Mouse (Mus musculus): ENCODE measurements around the gene Ldlrad2. TPM values are rescaled to one million over a fixed set of nuclear protein-coding genes. Genes with fewer than 3 reads are reported as not detected.
"Not testable (repeated sequence)": the region's sequence is repeated elsewhere in the genome, so short reads cannot be mapped to it uniquely, and the experiment has no call there.

Ldlrad2 gene
- total RNA-seq (2022) = not detected

DNA sequence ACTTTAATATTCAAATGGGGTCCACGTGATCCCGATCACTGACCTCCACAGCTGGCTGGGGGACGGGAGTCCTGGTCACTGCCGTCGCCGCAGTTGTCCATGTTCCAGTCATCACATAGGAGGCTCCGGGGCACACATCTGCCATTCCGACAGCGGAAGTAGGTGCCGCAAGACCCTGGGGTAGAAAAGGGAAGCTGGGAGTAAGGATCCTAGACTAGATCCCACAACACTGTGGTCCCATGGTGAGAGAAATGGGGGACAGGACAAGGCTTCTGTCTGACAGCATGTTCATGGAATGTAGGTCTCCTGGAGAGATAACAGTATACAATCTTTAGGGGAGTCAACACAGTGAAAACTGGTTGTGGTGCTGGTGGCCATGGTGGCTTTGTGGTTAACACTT is at the start of gene Ldlrad2:
Ldlrad2 (minus strand) TSS at position 101 of the 400 bp plus-strand sequence.
- no peak for DNase-seq (ENCODE audit: low spot score in 2 of 2)

DNA sequence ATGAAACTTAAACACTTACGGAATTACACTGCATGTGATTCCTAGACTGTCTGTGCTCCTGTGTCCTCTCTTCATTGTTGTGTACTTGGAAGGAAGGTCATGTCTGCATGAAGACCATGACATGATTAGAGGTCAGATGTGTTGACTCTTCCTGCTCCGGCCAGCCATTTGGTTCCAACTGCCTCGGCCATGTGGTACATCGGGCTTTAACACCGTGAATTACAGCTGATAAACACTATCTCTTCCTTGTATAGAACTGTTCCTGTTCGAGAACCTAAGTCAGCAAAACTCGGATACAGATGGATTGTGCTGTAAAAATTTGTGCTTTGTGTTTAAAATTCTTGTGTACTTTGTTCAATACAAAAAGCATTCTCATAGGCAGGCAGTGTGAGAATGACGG is 48.5 kb upstream of the Ldlrad2 start:
- DNase-seq (ENCODE audit: low spot score in 2 of 2) = no peak

DNA sequence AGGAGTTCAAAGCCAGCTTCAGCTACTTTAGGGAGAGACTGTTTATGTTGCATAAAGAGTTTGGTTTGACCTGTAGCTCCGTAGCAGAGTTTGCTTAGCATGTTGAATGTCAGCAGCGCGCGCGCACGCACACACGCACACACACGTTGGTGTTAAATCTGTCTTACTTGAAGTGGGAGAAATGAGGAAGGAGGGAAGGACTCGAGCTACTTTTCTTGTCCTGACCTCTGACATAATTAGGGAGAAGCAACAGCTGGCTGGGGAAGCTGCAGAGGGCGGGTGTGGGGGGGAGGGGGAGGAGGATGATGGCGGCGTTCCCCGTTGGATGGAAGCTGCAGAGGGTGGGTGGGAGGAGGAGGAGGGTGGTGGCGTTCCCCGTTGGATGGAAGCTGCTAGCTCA is 35.9 kb upstream of the Ldlrad2 start:
- no peak for DNase-seq (ENCODE audit: low spot score in 2 of 2)

DNA sequence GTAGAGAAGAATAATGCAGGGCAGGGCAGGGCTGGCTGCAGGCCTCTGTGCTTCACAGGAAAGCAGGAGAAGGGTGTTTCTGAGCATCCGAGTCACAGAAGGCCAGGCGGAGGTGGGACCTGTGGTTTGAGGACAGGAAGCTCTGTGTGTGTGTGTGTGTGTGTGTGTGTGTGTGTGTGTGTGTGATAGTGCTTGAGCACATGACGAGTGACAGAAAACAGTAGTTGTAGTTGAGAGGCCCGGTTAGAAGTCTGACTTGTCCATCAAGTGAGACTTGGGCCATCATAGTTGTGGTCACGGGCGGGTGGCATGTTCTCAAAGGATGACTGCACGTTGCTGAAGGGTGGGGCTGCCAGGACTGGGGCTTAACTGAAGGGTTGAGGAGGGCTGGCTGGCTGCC is 35.3 kb upstream of the Ldlrad2 start:
- no peak for DNase-seq (ENCODE audit: low spot score in 2 of 2)

DNA sequence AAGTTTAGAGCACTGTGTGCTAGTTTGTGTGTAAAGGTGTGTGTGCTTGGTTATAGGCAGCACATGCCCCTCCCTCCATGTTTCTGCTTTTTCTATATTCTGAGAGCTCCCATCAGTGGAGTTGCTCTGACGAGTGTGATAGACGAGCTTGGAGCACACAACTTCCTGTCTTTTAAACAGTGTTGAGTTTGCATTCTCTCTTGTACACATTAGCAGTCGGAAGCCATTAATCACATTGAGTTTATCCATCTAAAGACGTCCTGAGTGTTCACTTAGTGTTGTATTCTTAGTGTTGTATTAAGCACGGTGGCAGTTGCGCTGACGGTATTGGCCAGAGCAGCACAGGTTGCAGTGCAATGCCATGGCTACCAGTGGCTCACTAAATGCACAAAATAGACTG is 34.9 kb upstream of the Ldlrad2 start:
- no peak for DNase-seq (ENCODE audit: low spot score in 2 of 2)

DNA sequence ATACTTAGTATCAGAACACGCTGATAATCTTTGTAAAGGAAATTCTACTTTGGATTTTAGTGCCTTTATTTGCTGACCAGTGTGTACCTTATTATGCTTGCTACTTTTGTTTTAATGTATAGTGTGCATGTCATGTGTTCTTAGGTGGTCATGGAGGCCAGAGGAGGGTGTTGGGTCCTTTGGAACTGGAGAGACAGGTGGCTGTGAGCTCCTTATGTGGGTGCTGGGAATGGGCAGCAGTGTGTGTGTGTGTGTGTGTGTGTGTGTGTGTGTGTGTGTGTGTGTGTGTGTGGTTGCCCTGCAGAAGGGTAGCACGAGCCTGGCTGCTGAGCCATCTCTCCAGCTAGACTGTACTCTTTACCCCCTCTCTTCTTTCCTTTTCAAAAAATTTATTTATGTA is 32.7 kb upstream of the Ldlrad2 start:
- no peak for DNase-seq (ENCODE audit: low spot score in 2 of 2)

DNA sequence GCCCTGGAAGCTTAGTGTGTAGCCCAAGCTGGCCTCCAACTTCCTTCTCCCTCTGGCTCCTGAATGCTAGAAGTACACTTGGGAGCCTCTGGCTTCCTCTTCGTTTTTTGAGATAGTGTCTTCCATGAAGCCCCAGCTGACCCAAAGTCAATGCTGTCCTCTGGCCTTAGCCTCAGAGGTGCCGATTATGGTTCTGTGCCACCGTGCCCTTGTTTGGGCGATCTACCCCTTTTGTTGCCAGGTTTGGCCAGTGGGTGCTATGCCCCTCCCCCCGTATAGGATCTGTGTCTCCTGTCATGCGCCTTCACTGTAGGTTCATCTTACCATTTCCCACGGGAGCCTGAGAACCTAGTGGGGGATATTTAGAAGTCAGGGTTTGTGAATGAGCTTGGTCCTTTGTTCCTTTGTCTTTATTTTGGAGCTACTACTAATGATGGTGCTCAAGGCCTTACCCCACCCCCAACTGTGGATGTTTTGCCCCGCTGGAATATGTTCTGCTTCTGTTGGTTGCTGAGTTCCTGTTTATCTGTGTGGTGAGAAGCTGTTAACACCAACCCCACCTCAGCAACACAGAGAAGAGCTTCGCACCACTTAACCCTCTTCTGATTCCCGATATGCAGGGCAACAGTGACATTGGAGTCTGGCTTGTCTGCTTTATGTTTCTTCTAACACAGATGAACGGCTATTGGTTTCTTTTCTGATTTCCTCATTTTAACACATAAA is 29.2 kb upstream of the Ldlrad2 start:
- no peak for DNase-seq (ENCODE audit: low spot score in 2 of 2)

DNA sequence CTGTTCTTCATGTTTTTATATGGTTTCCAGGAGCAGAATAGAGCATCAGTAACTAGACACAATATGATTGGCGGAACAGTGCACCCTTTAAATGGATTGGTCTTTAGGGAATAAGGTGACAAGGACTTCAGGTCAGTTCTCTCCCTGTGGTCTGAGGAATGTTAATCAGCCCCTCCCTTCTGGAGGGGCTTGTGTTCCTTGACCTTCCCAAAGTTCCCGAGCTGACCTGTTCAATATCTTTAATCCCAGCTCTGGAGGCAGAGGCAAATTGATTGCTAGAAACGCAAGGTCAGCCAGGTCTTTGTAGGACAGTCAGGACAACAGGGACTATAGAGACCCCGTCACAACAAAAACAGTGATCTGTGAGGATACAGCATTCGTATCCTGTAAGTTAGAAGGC is 24.2 kb upstream of the Ldlrad2 start:
- no peak for DNase-seq (ENCODE audit: low spot score in 2 of 2)

DNA sequence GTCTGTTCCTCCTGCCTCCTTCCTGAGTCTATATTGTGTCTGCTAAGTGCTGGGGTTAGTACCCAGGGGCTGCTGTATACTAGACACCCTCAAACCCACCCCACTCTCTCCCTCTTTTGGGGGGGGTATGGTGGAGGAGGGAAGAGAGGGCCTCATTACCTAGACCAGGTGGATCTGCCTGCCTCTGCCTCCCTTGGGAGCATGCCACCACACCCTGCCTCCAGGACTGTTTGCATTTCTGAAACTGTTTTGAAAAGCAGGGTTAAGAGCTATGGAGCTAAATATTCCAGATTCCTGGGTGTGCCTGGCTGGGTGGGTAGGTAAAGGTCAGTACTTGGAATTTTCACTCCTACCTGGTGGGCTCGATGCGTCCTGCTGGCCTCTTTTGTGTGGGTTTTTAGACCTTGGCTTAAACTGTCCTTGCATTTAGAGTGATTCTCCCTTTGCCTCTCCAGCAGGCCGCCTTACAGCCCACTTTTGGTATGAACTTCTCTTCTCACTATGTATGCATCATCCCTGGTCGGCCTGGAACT is 22.8 kb upstream of the Ldlrad2 start:
- DNase-seq (ENCODE audit: low spot score in 2 of 2) = no peak

DNA sequence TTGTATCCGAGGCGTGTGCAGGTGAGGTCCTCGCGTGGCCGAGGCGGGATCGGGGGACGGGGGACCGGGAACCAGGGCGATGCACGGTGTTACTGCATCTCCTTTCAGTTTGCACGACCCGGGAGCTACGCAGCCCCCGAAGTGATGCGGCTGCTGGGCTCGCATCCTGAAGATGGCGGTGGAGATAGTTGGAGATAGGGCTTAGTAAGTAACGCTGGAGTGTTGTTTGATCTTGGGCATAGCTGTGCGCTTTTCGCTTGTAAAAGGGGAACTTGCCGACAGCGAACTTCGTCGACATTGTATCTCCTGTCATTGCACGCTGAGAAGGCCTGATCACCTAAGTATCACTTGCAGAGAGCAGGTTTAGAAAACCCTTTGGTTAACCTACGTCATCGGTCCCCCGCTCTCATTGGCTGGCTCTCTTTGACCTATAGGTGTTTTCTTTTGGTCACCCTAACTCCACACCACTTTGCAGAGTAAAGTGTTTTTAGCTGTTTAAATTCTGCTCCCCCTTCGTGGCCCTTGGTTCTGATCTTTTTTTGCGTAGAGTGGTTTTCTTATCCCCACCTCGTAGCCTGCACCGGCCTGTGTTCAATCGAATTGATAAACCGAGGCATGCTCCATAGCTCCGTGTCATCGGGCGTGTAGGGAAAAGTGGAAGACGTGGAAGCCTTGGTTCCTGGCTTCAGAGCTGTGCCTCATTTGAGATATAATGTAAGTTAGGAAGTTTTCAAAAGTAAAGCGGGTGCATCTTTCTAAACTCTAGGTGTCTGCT is 20.3 kb upstream of the Ldlrad2 start:
- peak; percentile 44 for DNase-seq (ENCODE audit: low spot score in 2 of 2)

DNA sequence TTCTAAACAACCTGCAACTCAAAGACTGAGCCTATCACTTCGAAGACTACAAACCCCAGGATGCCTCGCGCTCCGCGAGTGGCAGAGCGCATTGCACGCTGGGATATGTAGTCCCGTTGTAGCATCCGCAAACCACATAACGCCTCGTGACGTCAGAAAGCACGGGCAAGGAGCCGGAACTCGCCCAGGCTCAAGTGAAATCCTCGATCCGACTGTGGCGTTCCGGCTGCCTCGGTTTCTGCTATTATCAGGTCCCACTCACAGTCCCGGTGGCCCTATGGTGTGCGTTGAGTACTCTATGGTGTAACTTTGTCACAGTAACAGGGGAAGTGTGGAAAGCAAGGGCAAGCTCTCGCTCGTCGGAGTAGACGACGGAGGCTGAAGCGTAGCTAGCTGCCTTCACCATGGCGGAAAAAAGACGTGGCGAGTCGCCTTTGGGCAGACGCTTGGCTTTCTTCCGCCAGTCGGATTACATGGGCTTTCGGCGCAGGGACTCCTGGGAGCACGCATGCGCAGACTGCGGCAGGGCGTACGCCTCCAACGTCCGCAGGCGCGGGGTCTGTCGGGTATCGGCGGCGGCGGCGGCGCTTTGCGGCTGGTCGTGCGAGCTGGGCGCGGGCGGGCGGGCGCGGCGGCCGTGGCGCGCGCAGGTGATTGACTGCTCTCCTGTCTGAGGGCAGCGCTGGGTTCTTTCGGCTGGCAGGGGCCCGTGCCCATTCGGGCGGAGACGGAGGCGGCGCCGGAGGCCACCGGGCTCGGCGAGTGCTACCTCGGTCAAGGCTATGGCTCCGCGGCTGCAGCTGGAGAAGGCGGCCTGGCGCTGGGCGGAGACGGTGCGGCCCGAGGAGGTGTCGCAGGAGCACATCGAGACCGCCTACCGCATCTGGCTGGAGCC is 19.5 kb upstream of the Ldlrad2 start, which contains the start of gene Usp48:
Usp48 (plus strand) TSS at position 155 of the 895 bp plus-strand sequence.
- peak; percentile 98 to 99 for DNase-seq (ENCODE audit: low spot score in 2 of 2)

DNA sequence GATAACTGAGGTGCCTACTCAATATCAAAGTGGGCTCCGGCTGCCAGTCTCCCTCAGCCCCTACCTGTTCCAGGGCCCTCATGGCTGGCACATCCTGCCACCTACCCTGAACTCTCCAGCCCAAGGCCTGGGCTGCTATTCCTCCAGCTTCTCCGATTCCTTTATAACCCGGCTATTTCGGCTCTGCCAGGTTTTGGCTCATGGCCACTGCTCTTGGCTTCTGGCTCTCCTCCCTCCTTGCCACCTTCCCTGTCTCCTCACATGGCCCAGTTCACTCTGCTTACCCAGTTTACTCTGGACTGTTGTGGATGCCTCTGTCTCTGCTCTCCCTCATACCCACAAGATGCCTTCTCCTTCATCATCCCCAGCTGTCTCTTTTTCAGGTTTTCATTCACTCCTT is 16.6 kb upstream of the Ldlrad2 start:
- DNase-seq (ENCODE audit: low spot score in 2 of 2) = no peak

DNA sequence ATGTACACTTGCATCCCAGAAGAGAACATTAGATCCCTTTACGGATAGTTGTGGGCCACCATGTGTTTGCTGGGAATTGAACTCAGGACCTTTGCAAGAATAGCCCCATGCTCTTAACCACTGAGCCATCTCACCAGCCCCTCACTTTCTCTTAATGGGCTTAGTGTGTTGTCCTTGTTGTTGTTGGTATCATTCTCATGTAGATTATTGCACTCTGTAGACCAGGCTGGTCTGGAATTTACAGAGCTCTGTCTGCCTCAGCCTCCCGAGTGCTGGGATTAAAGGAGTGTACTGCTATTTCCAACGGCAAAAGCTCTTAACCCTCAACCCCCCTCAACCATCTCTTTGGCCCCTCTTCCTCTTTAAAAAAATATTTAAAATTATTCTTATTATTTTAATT is 15.2 kb upstream of the Ldlrad2 start:
- no peak for DNase-seq (ENCODE audit: low spot score in 2 of 2)

DNA sequence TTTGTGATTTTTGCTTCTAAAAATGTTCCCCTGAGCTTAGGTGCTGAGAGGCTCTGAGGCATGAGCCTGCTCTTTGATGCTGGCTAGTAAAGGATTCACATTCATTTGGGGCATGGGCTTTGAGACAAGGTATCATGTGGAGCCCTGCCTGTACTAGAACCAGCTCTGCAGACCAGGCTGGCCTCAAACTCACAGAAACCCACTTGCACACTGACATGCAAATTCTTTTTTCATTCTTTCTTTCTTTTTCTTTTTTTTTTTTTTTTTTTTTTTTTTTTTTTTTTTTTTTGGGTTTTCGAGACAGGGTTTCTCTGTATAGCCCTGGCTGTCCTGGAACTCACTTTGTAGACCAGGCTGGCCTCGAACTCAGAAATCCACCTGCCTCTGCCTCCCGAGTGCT is 14.7 kb upstream of the Ldlrad2 start:
- DNase-seq (ENCODE audit: low spot score in 2 of 2) = not testable (repeated sequence)

DNA sequence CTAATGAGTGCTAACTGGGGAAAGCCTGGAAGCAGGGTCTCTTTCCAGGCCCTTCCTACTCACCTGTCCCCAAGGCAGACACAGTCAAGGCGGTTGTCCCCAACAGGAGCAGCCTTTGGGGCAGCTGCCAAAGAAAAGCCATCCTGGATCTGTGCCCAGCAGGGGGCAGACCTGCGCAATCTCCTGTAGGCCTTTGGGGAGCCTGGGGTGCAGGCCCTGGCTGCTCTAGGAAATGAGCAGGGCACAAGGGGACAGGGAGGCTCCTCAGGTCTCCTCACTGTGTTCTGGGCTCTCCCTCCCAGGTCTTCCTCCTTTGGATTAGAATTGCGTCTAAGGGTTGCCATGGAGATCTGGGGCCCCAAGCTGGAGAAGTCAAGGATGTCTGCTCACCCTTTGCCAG is 7.4 kb upstream of the Ldlrad2 start:
- no peak for DNase-seq (ENCODE audit: low spot score in 2 of 2)

DNA sequence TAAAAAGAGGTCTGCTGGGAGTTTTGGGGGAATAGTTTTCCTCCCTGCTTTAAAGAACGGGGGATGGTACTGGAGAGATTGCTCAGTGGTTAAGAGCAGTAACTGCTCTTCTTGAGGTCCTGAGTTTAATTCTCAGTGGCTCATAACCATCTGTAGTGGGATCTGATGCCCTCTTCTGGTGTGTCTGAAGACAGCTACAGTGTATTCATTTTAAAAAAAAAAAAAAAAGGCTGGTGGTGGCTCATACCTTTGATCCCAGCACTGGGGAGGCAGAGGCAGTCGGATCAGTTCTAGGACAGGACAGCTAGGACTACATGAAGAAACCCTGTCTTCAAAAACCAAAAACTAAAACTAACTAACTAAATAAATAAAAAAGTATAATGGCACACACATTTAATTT is 5.9 kb upstream of the Ldlrad2 start:
- DNase-seq (ENCODE audit: low spot score in 2 of 2) = no peak

DNA sequence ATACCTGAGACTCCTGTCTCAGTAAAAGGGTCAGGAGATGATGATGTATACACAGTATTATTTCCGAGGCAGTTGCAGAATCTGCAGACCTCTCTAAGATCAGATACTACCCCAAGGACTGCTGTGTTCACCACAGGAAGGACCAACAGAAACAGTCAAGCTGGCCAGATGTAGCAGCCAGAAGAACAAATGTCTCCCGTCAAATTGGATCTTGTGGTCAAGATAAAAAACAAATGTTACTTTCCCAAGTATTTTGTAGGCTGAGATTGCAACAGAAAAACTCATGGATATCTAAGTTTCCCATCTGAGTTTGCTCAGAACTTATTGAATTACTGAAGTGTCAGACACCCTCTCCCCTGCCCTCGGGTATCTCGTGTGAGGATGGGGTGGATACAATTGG is 5.4 kb upstream of the Ldlrad2 start:
- DNase-seq (ENCODE audit: low spot score in 2 of 2) = no peak

DNA sequence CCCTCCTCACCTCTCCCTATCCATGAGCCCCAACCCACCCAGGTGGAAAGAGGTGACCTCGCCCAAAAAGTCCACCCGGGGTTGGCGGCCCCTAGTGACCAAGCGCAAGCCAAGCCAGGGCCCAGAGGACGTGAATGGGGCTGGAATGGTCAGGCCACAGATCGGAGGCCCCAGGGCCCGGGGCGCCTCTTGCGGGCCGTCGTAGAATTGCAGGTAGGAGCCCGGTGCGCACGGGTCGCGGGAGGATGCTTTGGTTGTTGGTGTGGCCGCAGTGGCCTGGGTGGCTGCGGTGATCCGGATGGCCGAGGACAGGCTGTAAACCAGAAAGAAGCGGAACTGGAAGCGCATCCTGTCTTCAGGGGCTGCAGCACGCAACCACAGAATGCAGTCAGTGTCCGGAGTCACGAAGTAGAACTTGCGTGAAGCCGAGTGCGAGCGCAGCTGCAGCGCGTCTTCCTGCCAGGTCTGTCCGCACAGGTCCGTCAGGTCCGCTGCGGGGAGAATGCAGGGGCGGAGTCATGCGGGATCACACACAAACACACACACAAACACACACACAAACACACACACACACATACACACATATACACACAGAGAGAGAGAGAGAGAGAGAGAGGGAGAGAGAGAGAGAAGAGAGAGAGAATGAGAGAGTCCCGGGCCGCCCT is 3.9 kb upstream of the Ldlrad2 start:
- peak in 1 of 2 experiments; percentile 29 for DNase-seq (ENCODE audit: low spot score in 2 of 2)

DNA sequence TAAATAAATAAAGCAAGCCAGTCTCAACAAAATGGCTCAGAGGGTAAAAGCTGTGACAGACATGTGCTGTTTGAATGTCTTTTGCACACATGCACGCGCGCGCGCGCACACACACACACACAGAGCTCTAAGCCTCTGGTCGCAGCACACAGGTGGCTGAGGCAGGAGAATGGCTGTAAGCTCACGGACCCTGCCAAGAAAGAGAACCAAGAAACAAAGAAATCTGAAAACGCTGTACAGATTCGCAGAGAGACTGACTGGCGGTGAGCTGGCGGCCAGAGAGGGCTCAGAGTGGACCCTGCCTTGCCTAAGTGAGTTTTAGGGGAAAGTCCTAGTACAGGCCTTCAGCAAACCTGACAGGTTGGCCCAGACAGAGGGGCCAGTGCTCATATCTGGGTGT is 3.1 kb upstream of the Ldlrad2 start:
- no peak for DNase-seq (ENCODE audit: low spot score in 2 of 2)

DNA sequence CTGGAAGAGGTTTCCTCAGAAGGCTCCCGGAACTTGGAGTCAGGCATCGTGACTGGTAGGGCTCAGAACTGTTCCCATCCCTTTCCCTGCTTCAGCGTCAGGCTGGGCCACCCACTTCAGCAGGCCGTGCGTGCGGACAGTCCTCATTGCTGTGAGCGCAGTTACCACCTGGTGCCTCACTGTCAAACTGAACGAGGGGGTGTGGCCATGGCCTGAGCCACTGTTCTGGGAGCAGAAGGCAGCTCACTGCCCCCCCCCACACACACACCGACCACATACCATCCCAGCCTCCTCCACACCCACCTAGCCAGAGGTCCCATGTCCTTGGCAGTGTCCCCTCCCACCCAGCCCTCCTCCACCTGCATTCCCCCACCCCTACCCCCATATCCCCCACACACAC is 4.5 kb downstream of the Ldlrad2 start:
- no peak for DNase-seq (ENCODE audit: low spot score in 2 of 2)

DNA sequence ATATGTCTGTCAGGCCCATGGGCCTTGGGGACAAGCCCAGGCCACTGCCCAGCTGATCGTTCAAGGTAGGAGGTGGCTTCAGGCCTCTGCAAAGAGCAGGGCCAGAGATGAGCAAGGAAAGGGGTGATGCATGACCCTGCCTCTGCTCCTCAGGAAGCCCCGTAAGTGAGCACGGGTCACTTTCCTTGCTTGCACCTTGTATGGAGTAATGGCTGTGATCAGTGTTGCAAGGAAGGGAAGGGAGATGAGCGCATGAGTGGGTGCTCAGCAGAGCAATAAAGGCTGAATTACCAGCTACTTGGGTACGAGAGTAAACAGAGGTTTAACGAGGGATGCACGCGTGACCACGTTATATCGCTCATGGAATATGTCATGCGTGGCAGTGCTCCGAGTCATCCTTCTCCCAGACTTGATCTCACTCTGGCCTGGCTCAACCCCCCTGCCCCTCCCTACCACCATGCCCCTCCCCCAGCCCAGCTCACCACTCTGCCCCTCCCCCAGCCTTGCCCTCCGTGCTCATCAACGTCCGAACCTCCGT is 17.6 kb downstream of the Ldlrad2 start:
- no peak for DNase-seq (ENCODE audit: low spot score in 2 of 2)

Data from layer of hippocampus, adult 8-10 months (tissue).